15 mouse cellular contexts compared by ENCODE assay signal in genomic region chr5:86100621-86101020, GRCm38 (mm10). TPM values are rescaled to one million over a fixed set of nuclear protein-coding genes. Genes with fewer than 3 reads are reported as not detected.
"Had no signal": no experiment of that assay in that cellular context is flagged by ENCODE, and none has a peak within 500 bp of the region (broad histone marks: within the 10 kb centered on the region; RNA-seq: fewer than 3 reads in every experiment).

No protein-coding gene starts in this region.

- H3K27me3 ChIP-seq: limb, embryonic 13.5 days; midbrain, embryonic 12.5 days had no signal

- H3K4me1 ChIP-seq: limb, embryonic 13.5 days; midbrain, embryonic 12.5 days had no signal

- H3K36me3 ChIP-seq: limb, embryonic 13.5 days; midbrain, embryonic 12.5 days had no signal

- H3K9ac ChIP-seq: limb, embryonic 13.5 days; liver, embryonic 14.5 days; midbrain, embryonic 12.5 days had no signal

- H3K9me3 ChIP-seq: limb, embryonic 13.5 days; midbrain, embryonic 12.5 days had no signal

- DNase-seq: kidney, adult 2 months; kidney, postnatal 36 days; layer of hippocampus, adult 9-11 months; layer of hippocampus, postnatal 36 days; lung, adult 18-20 months; right cerebral cortex, adult 18-20 months; right cerebral cortex, postnatal 25 days had no signal

- H3K27ac ChIP-seq: kidney, postnatal 0 days; limb, embryonic 13.5 days; liver, embryonic 14.5 days; midbrain, embryonic 12.5 days; stomach, postnatal 0 days had no signal

- H3K4me3 ChIP-seq: limb, embryonic 13.5 days; midbrain, embryonic 12.5 days had no signal

- ATAC-seq: midbrain, embryonic 16.5 days had no signal

RNA-seq across cellular contexts. Expression of gene Stap1, which starts 29.1 kb away (rescaled TPM):
- total RNA-seq: layer of hippocampus, postnatal 36 days; left cerebral cortex, adult 8-10 months; left cerebral cortex, postnatal 25 days had no signal
